Mouse (Mus musculus) C2C12 (cell line): ENCODE results near the gene Plin4.

Experiments used
- CEBPB ChIP-seq: IDR thresholded peaks from one replicate; pipeline ENCODE4 v1.6.1; 2011; ENCODE audit warnings: low read depth, mild to moderate bottlenecking, control low read depth, moderate library complexity
- CTCF ChIP-seq: IDR thresholded peaks from one replicate; pipeline ENCODE4 v1.5.1; 2011; ENCODE audit not compliant: control insufficient read depth, insufficient read depth, insufficient read length
- FOSL1 ChIP-seq: IDR thresholded peaks from one replicate; pipeline ENCODE4 v1.8.0; 2011; ENCODE audit warnings: mild to moderate bottlenecking, low read length; ENCODE audit not compliant: poor library complexity, insufficient read depth, severe bottlenecking
- MAX ChIP-seq: IDR thresholded peaks from one replicate; pipeline ENCODE4 v1.6.1; 2011; ENCODE audit warnings: mild to moderate bottlenecking, control low read depth
- MYOD1 ChIP-seq: IDR thresholded peaks from one replicate; pipeline ENCODE4 v1.6.1; 2011; ENCODE audit warnings: low read depth; ENCODE audit not compliant: control insufficient read depth, insufficient read length
- MYOG ChIP-seq: IDR thresholded peaks from one replicate; pipeline ENCODE4 v1.6.1; 2011; ENCODE audit not compliant: control insufficient read depth, insufficient read length; ENCODE audit errors: extremely low read depth
- USF1 ChIP-seq: IDR thresholded peaks from one replicate; pipeline ENCODE4 v1.6.1; 2011; ENCODE audit warnings: low read depth, mild to moderate bottlenecking, control low read depth, moderate library complexity

DNA sequence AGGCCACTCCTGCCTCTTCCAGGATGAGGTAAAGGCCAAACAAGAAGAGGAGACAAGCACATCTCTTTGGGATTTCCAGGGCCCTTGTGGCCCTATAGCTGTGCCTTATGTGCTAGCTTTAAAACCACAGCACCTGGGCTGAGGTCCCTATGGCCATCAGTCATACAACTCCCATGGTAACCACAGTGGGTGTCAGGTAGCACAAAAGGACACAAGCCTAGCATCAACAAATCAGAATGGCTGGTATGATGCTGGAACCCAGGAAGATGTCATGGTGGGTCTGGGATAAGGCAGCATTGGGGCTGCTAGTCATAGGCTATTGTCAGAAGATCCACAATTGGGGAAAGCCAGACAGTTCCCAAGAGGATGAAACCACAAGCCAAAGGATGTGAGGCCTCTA, 38.5 kb downstream of the Plin4 start:
- TF ChIP-seq CTCF (no peak), FOSL1 (no peak), USF1 (no peak), MAX (no peak), MYOD1 (no peak), MYOG (no peak), CEBPB (no peak)
